Mouse (Mus musculus): ENCODE results near the gene Usp5. TPM values are rescaled to one million over a fixed set of nuclear protein-coding genes. Genes with fewer than 3 reads are reported as not detected.
A peak's percentile ranks its signal among the peaks of the same experiment; 100 is the strongest.

Gene Usp5
- polyA plus RNA-seq, 1 experiment from 2014 or later, result 212 TPM

- Histone ChIP-seq H3K27me3 (ENCODE audit: low read depth, poor library complexity, severe bottlenecking) (no peaks in the 10 kb centered on the region), H3K27ac (replicated peaks) (no peak overlapping the region), H3K4me3 (no peak overlapping the region), H3K4me1 (peaks cover 12% of the 10 kb centered on the region), H3K36me3 (no peaks in the 10 kb centered on the region), H3K9me3 (replicated peaks) (no peaks in the 10 kb centered on the region)
- 61% methylated on average over 8 of the region's 8 CpGs for WGBS
- DNase-seq (ENCODE audit: low spot score), result no peak
These were observed 42.4 kb downstream of the Usp5 start for GRCm38 (mm10) chr6:124786756-124787420.

GRCm38 (mm10) chr6:124782436-124782835 lies 46.8 kb downstream of the Usp5 start:
- Histone ChIP-seq H3K9me3 (replicated peaks) (no peaks in the 10 kb centered on the region), H3K4me1 (peaks cover 30% of the 10 kb centered on the region), H3K36me3 (no peaks in the 10 kb centered on the region), H3K27ac (replicated peaks) (peak overlapping the region; percentile 64; the same call in 1 of the 2 replicates), H3K4me3 (no peak overlapping the region), H3K27me3 (ENCODE audit: low read depth, poor library complexity, severe bottlenecking) (peaks cover 24% of the 10 kb centered on the region)
- 25% methylated on average over 6 of the region's 6 CpGs for WGBS
- peak; percentile 51 for DNase-seq (ENCODE audit: low spot score)

DNA sequence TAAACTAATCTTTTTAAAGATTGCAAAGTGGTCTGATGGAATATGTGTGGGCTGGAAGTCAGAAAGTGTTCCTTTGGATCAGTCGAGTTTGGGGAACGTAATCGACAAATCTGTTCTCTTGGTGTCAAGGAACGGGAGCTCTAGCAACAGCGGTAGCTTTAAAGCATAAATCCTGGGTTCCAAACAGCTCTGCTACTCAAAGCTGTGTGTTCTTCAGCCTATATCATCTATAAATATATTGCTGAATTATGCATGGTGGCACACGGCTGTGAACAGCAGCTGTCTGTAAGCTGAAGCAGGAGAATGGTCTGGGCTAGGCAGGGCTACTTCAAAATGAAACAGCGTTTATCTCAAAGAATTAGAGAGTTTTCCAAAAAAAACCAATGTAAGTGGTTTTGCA lies 48.4 kb downstream of the Usp5 start:
- H3K4me3 ChIP-seq, result no peak overlapping the region
- DNase-seq (ENCODE audit: low spot score), result no peak
- H3K9me3 ChIP-seq (replicated peaks), result no peaks in the 10 kb centered on the region
- H3K36me3 ChIP-seq, result no peaks in the 10 kb centered on the region
- H3K27ac ChIP-seq (replicated peaks), result no peak overlapping the region
- 91% methylated on average over 7 of the region's 7 CpGs for WGBS
- peaks cover 30% of the 10 kb centered on the region for H3K4me1 ChIP-seq
- H3K27me3 ChIP-seq (ENCODE audit: low read depth, poor library complexity, severe bottlenecking), result peaks cover 24% of the 10 kb centered on the region

DNA sequence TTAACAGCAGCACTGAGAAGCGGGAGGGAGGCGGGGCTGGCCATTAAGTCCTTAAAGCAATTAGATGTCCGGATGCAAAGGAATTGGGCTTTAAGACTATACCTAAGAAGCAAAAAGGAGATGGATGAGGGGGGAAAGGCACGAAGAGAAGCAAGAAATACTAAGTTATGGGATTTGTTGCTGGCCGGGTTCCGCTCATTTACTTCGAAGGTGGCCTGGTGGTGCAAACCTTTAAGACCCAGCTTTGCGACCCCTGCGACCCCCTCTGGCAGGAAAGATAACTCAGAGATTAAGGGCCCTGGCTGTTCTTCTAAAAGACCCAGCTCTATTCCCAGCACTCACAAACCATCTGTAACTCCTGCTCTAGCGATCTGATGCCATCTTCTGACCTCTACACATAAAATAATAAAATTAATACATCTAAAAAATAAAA lies 49.3 kb downstream of the Usp5 start:
- WGBS, result 3% methylated on average over 10 of the region's 10 CpGs

DNA sequence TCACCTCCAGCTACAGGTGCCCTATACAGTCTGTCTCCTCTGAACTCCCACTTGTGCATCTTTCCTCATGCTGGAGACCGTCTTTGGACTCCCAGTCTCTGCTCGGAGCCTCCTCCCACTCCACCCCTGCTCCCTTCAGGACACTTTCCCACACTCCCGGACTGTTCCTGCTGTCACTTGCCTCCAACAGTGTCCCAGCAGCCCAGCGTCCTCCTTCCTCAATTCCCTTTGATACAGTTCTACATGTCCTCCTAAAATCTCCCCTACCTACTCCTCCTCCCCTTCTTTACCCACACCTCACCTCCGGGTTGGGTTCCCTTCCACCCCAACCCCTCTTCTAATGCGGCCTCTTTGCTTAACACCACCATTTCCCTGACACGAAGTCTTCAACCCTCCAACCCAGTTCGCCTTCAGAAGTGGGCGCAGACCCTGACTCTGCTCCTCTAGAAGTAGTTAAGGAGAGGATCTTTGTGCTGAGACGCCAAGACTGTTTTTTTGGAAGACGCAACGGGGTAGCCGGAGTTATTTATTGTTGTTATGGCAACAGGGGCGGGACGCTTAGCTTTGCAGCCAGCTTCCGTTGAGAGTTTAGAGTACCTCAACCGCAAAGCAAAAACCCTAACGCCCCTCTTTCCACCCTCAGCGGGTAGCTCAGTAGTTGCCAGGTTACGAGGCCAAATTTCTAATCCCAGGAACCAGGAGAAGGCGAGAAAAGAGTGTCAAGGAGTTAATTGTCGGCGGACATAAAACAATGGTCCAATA lies 49.9 kb downstream of the Usp5 start, which contains the start of gene Lrrc23:
TSS of gene Lrrc23 (minus strand) at position 506 of the 762 bp plus-strand sequence.
- Histone ChIP-seq H3K4me1 (peaks cover 30% of the 10 kb centered on the region), H3K27me3 (ENCODE audit: low read depth, poor library complexity, severe bottlenecking) (peaks cover 24% of the 10 kb centered on the region), H3K27ac (replicated peaks) (peak within 1 kb of the TSS; percentile 65), H3K36me3 (no peaks in the 10 kb centered on the region), H3K9me3 (replicated peaks) (no peaks in the 10 kb centered on the region), H3K4me3 (peak within 1 kb of the TSS; percentile 52)
- WGBS, result 4% methylated on average over 23 of the region's 23 CpGs
- peak; percentile 73 for DNase-seq (ENCODE audit: low spot score)

More for the DNA sequence above, 49.3 kb downstream of the Usp5 start:
- H3K4me3 ChIP-seq, result peak overlapping the region; percentile 52
- H3K27me3 ChIP-seq (ENCODE audit: low read depth, poor library complexity, severe bottlenecking), result peaks cover 24% of the 10 kb centered on the region
- no peaks in the 10 kb centered on the region for H3K36me3 ChIP-seq
- DNase-seq (ENCODE audit: low spot score), result peak; percentile 66
- H3K9me3 ChIP-seq (replicated peaks), result no peaks in the 10 kb centered on the region
- H3K4me1 ChIP-seq, result peaks cover 30% of the 10 kb centered on the region
- H3K27ac ChIP-seq (replicated peaks), result peak overlapping the region; percentile 65

DNA sequence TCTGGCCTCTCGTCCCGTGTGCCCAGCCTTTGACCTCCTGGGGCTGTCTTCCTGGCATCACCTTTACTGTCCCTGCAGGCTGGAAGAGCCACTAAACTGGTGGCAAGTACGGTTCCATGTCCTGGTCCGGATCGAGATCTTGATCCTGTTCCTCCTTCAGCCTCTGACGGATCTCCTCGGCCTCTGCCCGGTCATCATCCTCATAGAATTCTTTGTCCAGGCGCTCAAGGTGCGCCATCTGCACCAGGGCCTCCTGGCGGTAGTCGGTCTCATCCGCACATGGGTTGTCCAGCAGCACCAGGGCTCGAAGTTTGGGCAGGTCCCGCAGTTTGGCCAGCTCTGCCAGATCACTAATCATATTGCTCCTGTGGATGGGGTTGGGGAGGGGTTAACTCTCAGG lies 58.8 kb downstream of the Usp5 start:
- Histone ChIP-seq H3K9me3 (replicated peaks) (no peaks in the 10 kb centered on the region), H3K27ac (replicated peaks) (no peak overlapping the region), H3K36me3 (no peaks in the 10 kb centered on the region), H3K4me1 (peaks cover 40% of the 10 kb centered on the region), H3K27me3 (ENCODE audit: low read depth, poor library complexity, severe bottlenecking) (peaks cover 78% of the 10 kb centered on the region), H3K4me3 (no peak overlapping the region)
- DNase-seq (ENCODE audit: low spot score), result no peak
- 88% methylated on average over 15 of the region's 15 CpGs for WGBS

DNA sequence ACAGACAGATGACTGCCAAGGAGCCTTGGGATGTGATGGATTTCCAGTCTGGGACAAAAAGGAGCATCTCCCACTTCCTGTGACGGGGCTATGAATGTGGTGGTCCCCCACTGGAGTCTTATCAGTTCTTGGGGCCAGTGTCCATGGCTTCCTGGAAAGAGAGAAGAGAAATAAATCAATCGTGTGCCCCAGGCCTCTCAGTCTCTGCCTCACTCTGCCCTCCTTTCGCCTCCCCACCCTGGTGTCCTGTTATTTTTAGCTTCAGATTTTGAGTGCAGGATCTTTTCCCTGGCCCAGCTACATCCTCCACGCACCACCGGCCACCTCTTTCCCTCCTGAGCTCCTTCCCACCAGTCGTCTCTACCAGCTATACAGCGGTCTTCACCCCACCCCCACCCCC lies 59.3 kb downstream of the Usp5 start:
- Histone ChIP-seq H3K27me3 (ENCODE audit: low read depth, poor library complexity, severe bottlenecking) (peaks cover 78% of the 10 kb centered on the region), H3K9me3 (replicated peaks) (no peaks in the 10 kb centered on the region), H3K4me1 (peaks cover 40% of the 10 kb centered on the region), H3K36me3 (no peaks in the 10 kb centered on the region), H3K4me3 (peak overlapping the region; percentile 58), H3K27ac (replicated peaks) (peak overlapping the region; percentile 81)
- WGBS, result 61% methylated on average over 7 of the region's 7 CpGs
- no peak for DNase-seq (ENCODE audit: low spot score)

GRCm38 (mm10) chr6:124769101-124769765 lies 60.1 kb downstream of the Usp5 start, which contains the start of gene Eno2:
Gene Eno2 (minus strand): TSS chr6:124769673.
- Histone ChIP-seq H3K36me3 (no peaks in the 10 kb centered on the region), H3K27ac (replicated peaks) (peak within 1 kb of the TSS; percentile 81), H3K4me1 (peaks cover 40% of the 10 kb centered on the region), H3K9me3 (replicated peaks) (no peaks in the 10 kb centered on the region), H3K4me3 (peak within 1 kb of the TSS; percentile 58), H3K27me3 (ENCODE audit: low read depth, poor library complexity, severe bottlenecking) (peaks cover 78% of the 10 kb centered on the region)
- under 1% methylated on average over 52 of the region's 54 CpGs for WGBS
- peak; percentile 70 for DNase-seq (ENCODE audit: low spot score)

DNA sequence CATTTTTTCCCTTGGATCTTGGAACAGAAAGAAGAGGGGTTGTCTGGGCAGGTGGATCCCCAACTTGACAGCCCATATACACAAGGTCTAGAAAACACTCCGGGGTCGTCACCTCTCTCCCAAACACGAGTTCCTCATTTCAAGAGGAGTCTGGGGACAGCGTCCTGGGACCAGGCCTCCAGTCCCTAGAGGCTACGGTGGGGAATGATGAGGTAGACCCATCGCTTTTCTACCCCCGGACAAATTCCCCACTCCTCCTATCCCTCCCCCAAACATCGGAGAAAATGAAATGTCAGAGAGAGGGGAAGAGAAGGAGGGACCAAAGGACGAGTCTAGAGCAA lies 60.6 kb downstream of the Usp5 start:
- peaks cover 77% of the 10 kb centered on the region for H3K27me3 ChIP-seq (ENCODE audit: low read depth, poor library complexity, severe bottlenecking)
- H3K4me3 ChIP-seq, result peak overlapping the region; percentile 58
- H3K36me3 ChIP-seq, result no peaks in the 10 kb centered on the region
- DNase-seq (ENCODE audit: low spot score), result no peak
- peaks cover 40% of the 10 kb centered on the region for H3K4me1 ChIP-seq
- no peaks in the 10 kb centered on the region for H3K9me3 ChIP-seq (replicated peaks)
- 1% methylated on average over 9 of the region's 9 CpGs for WGBS
- peak overlapping the region; percentile 81 for H3K27ac ChIP-seq (replicated peaks)

DNA sequence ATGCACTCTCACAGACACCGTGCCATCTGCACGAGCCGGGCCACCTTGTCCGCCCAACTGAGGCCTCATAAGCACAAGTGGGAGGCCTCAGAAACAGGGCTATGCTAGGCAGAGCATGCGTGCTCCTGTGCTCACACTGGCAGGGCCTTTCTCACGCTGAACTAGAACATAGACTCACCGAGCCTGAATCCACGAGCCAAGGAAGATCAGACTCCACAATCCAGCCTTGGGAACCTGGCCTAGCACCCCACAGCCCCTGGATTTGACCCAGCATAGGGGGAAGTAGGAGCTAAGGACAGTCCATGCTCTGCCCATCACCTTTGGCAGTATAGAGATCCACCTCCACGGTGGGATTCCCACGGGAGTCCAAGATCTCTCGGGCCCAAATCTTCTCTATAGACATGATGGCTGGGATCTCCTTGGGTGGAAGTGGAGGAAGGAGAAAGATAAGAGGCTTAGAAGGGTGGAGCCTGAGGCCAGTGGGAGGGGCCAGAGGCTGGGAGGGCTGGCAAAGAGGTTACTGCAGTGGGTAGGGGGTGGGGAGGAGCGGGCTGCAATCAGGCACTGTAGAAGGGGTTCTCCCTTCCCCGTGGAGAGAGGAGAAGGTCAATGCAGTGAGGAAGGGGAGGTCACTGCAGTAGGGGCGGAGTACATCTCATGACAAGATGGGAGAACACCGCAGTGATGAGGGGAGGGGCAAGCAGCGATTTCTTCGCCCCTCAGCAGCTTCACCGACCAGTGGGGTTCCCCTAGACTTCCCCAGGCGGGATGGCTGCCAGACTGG lies 61.2 kb downstream of the Usp5 start:
- 15% methylated on average over 19 of the region's 19 CpGs for WGBS
- no peaks in the 10 kb centered on the region for H3K36me3 ChIP-seq
- peak overlapping the region; percentile 59 for H3K27ac ChIP-seq (replicated peaks)
- peaks cover 71% of the 10 kb centered on the region for H3K27me3 ChIP-seq (ENCODE audit: low read depth, poor library complexity, severe bottlenecking)
- no peaks in the 10 kb centered on the region for H3K9me3 ChIP-seq (replicated peaks)
- H3K4me1 ChIP-seq, result peaks cover 40% of the 10 kb centered on the region
- peak overlapping the region; percentile 58 for H3K4me3 ChIP-seq
- peak; percentile 42 for DNase-seq (ENCODE audit: low spot score)

- Histone ChIP-seq H3K4me1 (peaks cover 40% of the 10 kb centered on the region), H3K4me3 (peak overlapping the region; percentile 58), H3K27me3 (ENCODE audit: low read depth, poor library complexity, severe bottlenecking) (peaks cover 71% of the 10 kb centered on the region), H3K27ac (replicated peaks) (peak overlapping the region; percentile 59), H3K9me3 (replicated peaks) (no peaks in the 10 kb centered on the region), H3K36me3 (no peaks in the 10 kb centered on the region)
- WGBS, result 23% methylated on average over 4 of the region's 4 CpGs
- DNase-seq (ENCODE audit: low spot score), result no peak
These were observed 61.8 kb downstream of the Usp5 start for GRCm38 (mm10) chr6:124767536-124767919.

DNA sequence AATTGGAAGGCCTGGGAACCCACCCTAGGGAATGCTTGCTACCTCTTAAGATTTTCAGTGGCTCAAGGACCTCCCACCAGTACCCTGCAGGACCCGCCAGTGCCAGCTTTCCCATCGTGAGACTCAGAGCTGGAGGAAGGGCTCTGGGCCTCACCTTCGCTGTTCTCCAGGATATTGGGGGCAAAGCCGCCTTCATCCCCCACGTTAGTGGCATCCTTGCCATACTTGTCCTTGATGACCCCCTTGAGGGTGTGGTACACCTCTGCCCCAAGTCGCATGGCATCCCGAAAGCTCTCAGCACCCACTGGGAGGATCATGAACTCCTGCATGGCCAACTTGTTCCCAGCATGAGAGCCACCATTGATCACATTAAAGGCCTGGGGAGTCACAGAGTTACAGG lies 63.3 kb downstream of the Usp5 start:
- WGBS, result 85% methylated on average over 7 of the region's 7 CpGs
- no peak overlapping the region for H3K4me3 ChIP-seq
- DNase-seq (ENCODE audit: low spot score), result no peak
- H3K4me1 ChIP-seq, result peaks cover 40% of the 10 kb centered on the region
- H3K36me3 ChIP-seq, result no peaks in the 10 kb centered on the region
- H3K27me3 ChIP-seq (ENCODE audit: low read depth, poor library complexity, severe bottlenecking), result peaks cover 66% of the 10 kb centered on the region
- no peaks in the 10 kb centered on the region for H3K9me3 ChIP-seq (replicated peaks)
- H3K27ac ChIP-seq (replicated peaks), result no peak overlapping the region

All from midbrain, embryonic 10.5 days (tissue).